Mouse (Mus musculus) MEL (cell line): ENCODE measurements around the gene Nuak2. TPM values are rescaled to one million over a fixed set of nuclear protein-coding genes. Genes with fewer than 3 reads are reported as not detected.

Experiments
- DNase-seq: peaks from one replicate; pipeline ENCODE4 v3.0.0; 2011; ENCODE audit warnings: low read depth, low spot score
- H3K27ac ChIP-seq: 2 replicates; pipeline ENCODE4 v1.5.1; 2012; ENCODE audit warnings: low read depth, mild to moderate bottlenecking, control low read depth, low read length, moderate library complexity; ENCODE audit not compliant: control insufficient read depth
- H3K27me3 ChIP-seq, 2 experiments: fragments of 150-350 bp in 1 of 2; sonication (generic) in 1 of 2; 2 replicates each; pipeline ENCODE4 v1.6.1; 2012; ENCODE audit warnings: low read length in 2 of 2, mild to moderate bottlenecking in 2 of 2, improper control_type of control experiment in 1 of 2, moderate library complexity in 1 of 2; ENCODE audit not compliant: insufficient read depth in 2 of 2, control insufficient read depth in 1 of 2
- H3K36me3 ChIP-seq, 2 experiments: 2 replicates each; pipeline ENCODE4 v1.6.1; 2012 to 2014; ENCODE audit warnings: low read length in 2 of 2, improper control_type of control experiment in 1 of 2, inconsistent platforms in 1 of 2, mild to moderate bottlenecking in 1 of 2; ENCODE audit not compliant: insufficient read depth in 2 of 2, control insufficient read depth in 1 of 2
- H3K4me1 ChIP-seq, 2 experiments: fragments of 150-350 bp in 1 of 2; sonication (generic) in 1 of 2; 2 replicates each; pipeline ENCODE4 v1.6.1; 2012; ENCODE audit warnings: low read length in 2 of 2, improper control_type of control experiment in 1 of 2, mild to moderate bottlenecking in 1 of 2; ENCODE audit not compliant: insufficient read depth in 2 of 2, control insufficient read depth in 1 of 2
- H3K4me3 ChIP-seq, 2 experiments: fragments of 150-350 bp in 1 of 2; sonication (generic) in 1 of 2; 2 replicates each; pipeline ENCODE4 v1.5.1; 2012; ENCODE audit warnings: low read depth in 2 of 2, low read length in 2 of 2, mild to moderate bottlenecking in 2 of 2, moderate library complexity in 2 of 2, control low read depth in 1 of 2, improper control_type of control experiment in 1 of 2; ENCODE audit not compliant: control insufficient read depth in 1 of 2, insufficient read depth in 1 of 2
- H3K79me2 ChIP-seq: 2 replicates; pipeline ENCODE4 v1.6.1; 2012; ENCODE audit warnings: mild to moderate bottlenecking, low read length, moderate library complexity; ENCODE audit not compliant: control insufficient read depth, poor library complexity, insufficient read depth
- H3K9ac ChIP-seq: 2 replicates; pipeline ENCODE4 v1.6.1; 2012; ENCODE audit warnings: low read depth, mild to moderate bottlenecking, control low read depth, low read length, moderate library complexity; ENCODE audit not compliant: control insufficient read depth, poor library complexity, severe bottlenecking
- H3K9me3 ChIP-seq: fragments of 150-350 bp; sonication (generic); replicated peaks from 2 replicates; pipeline ENCODE4 v1.6.1; 2012; ENCODE audit warnings: mild to moderate bottlenecking, low read length, improper control_type of control experiment, moderate library complexity; ENCODE audit not compliant: insufficient read depth
- CHD1 ChIP-seq: IDR thresholded peaks from 2 replicates; pipeline ENCODE4 v1.6.1; 2012; ENCODE audit warnings: low read depth, mild to moderate bottlenecking, inconsistent platforms, low read length, improper control_type of control experiment
- CHD2 ChIP-seq: IDR thresholded peaks from 2 replicates; pipeline ENCODE4 v1.6.1; 2011; ENCODE audit warnings: low read length, improper control_type of control experiment
- E2F4 ChIP-seq: IDR thresholded peaks from 2 replicates; pipeline ENCODE4 v1.6.1; 2011; ENCODE audit warnings: low read depth, low read length, improper control_type of control experiment, borderline replicate concordance
- EP300 ChIP-seq, 2 experiments: IDR thresholded peaks; 2 replicates each; pipeline ENCODE4 v1.6.1; 2011; ENCODE audit warnings: improper control_type of control experiment in 2 of 2, low read length in 2 of 2, low read depth in 1 of 2, mild to moderate bottlenecking in 1 of 2
- ETS1 ChIP-seq: IDR thresholded peaks from 2 replicates; pipeline ENCODE4 v1.6.1; 2012; ENCODE audit warnings: low read depth, mild to moderate bottlenecking, inconsistent platforms, low read length, improper control_type of control experiment, moderate library complexity
- GATA1 ChIP-seq: IDR thresholded peaks from 2 replicates; pipeline ENCODE4 v1.6.1; 2011; ENCODE audit warnings: low read depth, low read length, improper control_type of control experiment
- KAT2A ChIP-seq: conservative IDR thresholded peaks from 2 replicates; pipeline ENCODE4 v1.6.1; 2012; ENCODE audit warnings: low read depth, low read length, improper control_type of control experiment, inconsistent platforms
- MAFK ChIP-seq: IDR thresholded peaks from 2 replicates; pipeline ENCODE4 v1.6.1; 2011; ENCODE audit warnings: low read depth, mild to moderate bottlenecking, low read length, improper control_type of control experiment, borderline replicate concordance
- MAX ChIP-seq: IDR thresholded peaks from 2 replicates; pipeline ENCODE4 v1.6.1; 2011; ENCODE audit warnings: low read length, improper control_type of control experiment
- MAZ ChIP-seq: IDR thresholded peaks from 2 replicates; pipeline ENCODE4 v1.6.1; 2012; ENCODE audit warnings: low read depth, mild to moderate bottlenecking, inconsistent platforms, low read length, improper control_type of control experiment
- POLR2AphosphoS5 ChIP-seq: IDR thresholded peaks from 2 replicates; pipeline ENCODE4 v1.6.1; 2012; ENCODE audit warnings: low read depth, borderline replicate concordance, mild to moderate bottlenecking, inconsistent platforms, low read length, moderate library complexity, mixed read lengths
- RAD21 ChIP-seq: IDR thresholded peaks from 2 replicates; pipeline ENCODE4 v1.6.1; 2011; ENCODE audit warnings: mild to moderate bottlenecking, low read depth, low read length, improper control_type of control experiment
- RCOR1 ChIP-seq: IDR thresholded peaks from 2 replicates; pipeline ENCODE4 v1.6.1; 2012; ENCODE audit warnings: low read depth, mild to moderate bottlenecking, inconsistent platforms, low read length, improper control_type of control experiment
- SIN3A ChIP-seq: IDR thresholded peaks from 2 replicates; pipeline ENCODE4 v1.6.1; 2012; ENCODE audit warnings: low read length, improper control_type of control experiment, inconsistent platforms
- TAL1 ChIP-seq: IDR thresholded peaks from 2 replicates; pipeline ENCODE4 v1.6.1; 2012; ENCODE audit warnings: mild to moderate bottlenecking, inconsistent platforms, low read length, moderate library complexity, mixed read lengths
- TBP ChIP-seq: IDR thresholded peaks from 2 replicates; pipeline ENCODE4 v1.8.0; 2011; ENCODE audit warnings: low read depth, low read length, improper control_type of control experiment
- TCF12 ChIP-seq: IDR thresholded peaks from 2 replicates; pipeline ENCODE4 v1.6.1; 2014; ENCODE audit warnings: low read depth, mild to moderate bottlenecking, inconsistent platforms, low read length, improper control_type of control experiment, moderate library complexity
- UBTF ChIP-seq: IDR thresholded peaks from 2 replicates; pipeline ENCODE4 v1.6.1; 2012; ENCODE audit warnings: low read depth, mild to moderate bottlenecking, inconsistent platforms, low read length, improper control_type of control experiment, moderate library complexity, borderline replicate concordance; ENCODE audit not compliant: insufficient read depth
- ZKSCAN1 ChIP-seq: IDR thresholded peaks from 2 replicates; pipeline ENCODE4 v1.6.1; 2012; ENCODE audit warnings: low read depth, mild to moderate bottlenecking, inconsistent platforms, low read length, improper control_type of control experiment, moderate library complexity
- polyA plus RNA-seq, 2 experiments: library from polyadenylated mRNA; stranded (reverse) in 1 of 2; unstranded in 1 of 2; fragments of >175 nt in 1 of 2; fragments of >200 nt in 1 of 2; gene quantifications; 2 replicates each; pipeline versions ENCODE4 v1.2.1 to v1.2.4; 2012; ENCODE audit warnings: low replicate concordance in 2 of 2, low read depth in 1 of 2; ENCODE audit not compliant: insufficient read length in 2 of 2, insufficient read depth in 1 of 2, missing spikeins in 1 of 2
- total RNA-seq: library from RNA; depleted of rRNA; stranded (reverse); fragments of 300-350 nt; gene quantifications from 2 replicates; pipeline ENCODE4 v1.2.3, GENCODE M21; 2012

The Nuak2 gene
- total and polyA plus RNA-seq, 3 experiments = 3.0 to 3.2 TPM; not detected in 1

DNA sequence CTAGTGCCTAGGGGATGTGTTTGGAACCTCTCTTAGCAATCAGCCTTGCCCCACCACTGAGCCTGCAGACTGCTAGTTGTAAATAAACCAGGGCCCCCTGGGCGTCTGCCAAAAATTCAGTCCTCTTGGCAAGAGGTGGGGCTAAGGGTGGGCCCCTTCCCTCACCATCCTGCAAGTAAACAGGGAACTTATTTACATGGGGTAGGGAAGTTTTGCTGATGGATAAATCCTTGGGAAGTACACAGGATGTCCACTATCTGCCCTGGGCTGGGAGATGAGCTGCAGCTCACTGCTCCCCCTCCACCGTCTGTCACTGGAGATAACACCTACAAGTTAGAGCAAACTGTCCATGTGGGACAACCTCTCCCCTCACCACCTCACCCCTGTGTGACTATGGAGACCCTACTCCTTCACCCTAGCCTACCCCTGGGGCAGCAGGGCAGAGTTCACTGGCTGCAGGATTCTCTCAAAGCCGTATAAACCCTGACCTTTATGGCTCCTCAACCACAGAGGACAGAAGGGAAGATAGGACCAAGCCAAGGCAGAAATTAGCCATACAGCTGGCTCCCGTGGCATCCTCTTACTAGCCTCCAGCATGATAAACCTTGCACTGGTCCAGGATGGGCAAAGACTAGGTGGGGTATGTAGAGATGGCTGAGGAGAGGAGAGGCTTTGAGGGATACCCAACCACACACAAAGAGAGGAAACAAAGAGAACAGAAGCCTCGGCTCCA is 58.4 kb downstream of the Nuak2 start:
- H3K4me1 ChIP-seq = peaks cover 8 to 37% of the 10 kb centered on the region in 2 experiments
- no peaks in the 10 kb centered on the region for H3K9me3 ChIP-seq
- 0 out of 2 replicates have a peak overlapping the region, but pooled peaks have one; percentile 12 for H3K27ac ChIP-seq
- no peaks in the 10 kb centered on the region for H3K79me2 ChIP-seq
- TF ChIP-seq KAT2A (no peak), CHD2 (no peak), UBTF (no peak), ETS1 (0 out of 2 replicates have a peak, but pooled peaks have one; percentile 43), CHD1 (no peak), RCOR1 (peak; percentile 60), MAFK (no peak), TAL1 (peak; percentile 84), TCF12 (peak; percentile 65), SIN3A (peak; percentile 12; the same call in 1 of the 2 replicates), POLR2AphosphoS5 (no peak), EP300 (IDR thresholded peaks at IDR 0.05; ENCODE audit: low read depth in 1 of 2, low read length in 2 of 2) (peak; percentile 49 to 66), MAZ (no peak), GATA1 (peak; percentile 62)
- H3K27me3 ChIP-seq = no peaks in the 10 kb centered on the region
- H3K4me3 ChIP-seq = no peak overlapping the region
- peaks cover 0 to 27% of the 10 kb centered on the region in 2 experiments; a peak in 2 of 4 replicates for H3K36me3 ChIP-seq
- peak; percentile 76 for DNase-seq
- no peak overlapping the region for H3K9ac ChIP-seq

DNA sequence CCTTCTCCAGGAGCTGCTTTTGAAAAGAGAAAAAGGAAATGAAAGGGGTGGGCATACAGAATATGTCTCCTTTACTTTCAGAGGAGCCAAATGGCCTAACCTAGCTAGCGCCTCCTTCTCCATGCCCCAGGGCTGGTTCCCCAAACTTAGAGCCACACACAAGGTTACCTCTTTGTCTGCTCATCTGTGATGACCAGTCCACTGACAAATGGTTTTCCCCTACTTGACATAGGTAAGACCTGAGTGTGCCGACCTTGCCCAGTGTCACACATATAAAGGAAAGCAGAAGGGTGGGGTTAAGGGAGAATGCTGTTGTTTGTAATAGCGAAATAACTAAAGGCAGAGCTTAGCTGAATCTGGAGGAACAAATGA is 58.9 kb downstream of the Nuak2 start:
- Histone ChIP-seq H3K9ac (no peak overlapping the region), H3K4me3 (no peak overlapping the region)

More for the DNA sequence above, 58.9 kb downstream of the Nuak2 start:
- no peaks in the 10 kb centered on the region for H3K9me3 ChIP-seq
- H3K79me2 ChIP-seq = no peaks in the 10 kb centered on the region
- peaks cover 10 to 41% of the 10 kb centered on the region in 2 experiments for H3K4me1 ChIP-seq
- no peak for DNase-seq
- peaks cover 0 to 27% of the 10 kb centered on the region in 2 experiments; a peak in 2 of 4 replicates for H3K36me3 ChIP-seq
- H3K27ac ChIP-seq = 0 out of 2 replicates have a peak overlapping the region, but pooled peaks have one; percentile 12
- H3K27me3 ChIP-seq = no peaks in the 10 kb centered on the region
- TF ChIP-seq MAX = no peak
- TF ChIP-seq RAD21 = no peak
- TF ChIP-seq EP300 (IDR thresholded peaks at IDR 0.05; ENCODE audit: low read depth in 1 of 2, low read length in 2 of 2) = no peak
- no peak for TF ChIP-seq GATA1
- TF ChIP-seq ZKSCAN1 = no peak
- TF ChIP-seq E2F4 = no peak
- TF ChIP-seq UBTF = no peak
- no peak for TF ChIP-seq TBP
- TF ChIP-seq, all 39 proteins: peak for 0
